Mouse (Mus musculus): ENCODE measurements around the gene Antxr2.

Gene Antxr2

GRCm38 (mm10) chr5:98030902-98031641 is at the start of gene Antxr2:
Gene Antxr2 (minus strand): TSS chr5:98031043.
- peak; percentile 75 for DNase-seq

GRCm38 (mm10) chr5:98076612-98077011 is 45.8 kb upstream of the Antxr2 start:
- peak; percentile 31 for DNase-seq

GRCm38 (mm10) chr5:98069191-98069590 is 38.3 kb upstream of the Antxr2 start:
- DNase-seq: no peak

- no peak for DNase-seq
Observed at GRCm38 (mm10) chr5:98055275-98055674, 24.4 kb upstream of the Antxr2 start.

- DNase-seq: no peak
Observed at GRCm38 (mm10) chr5:98054834-98055233, 24.0 kb upstream of the Antxr2 start.

GRCm38 (mm10) chr5:98034928-98035327 is 4.1 kb upstream of the Antxr2 start:
- no peak for DNase-seq

- no peak for DNase-seq
Observed at GRCm38 (mm10) chr5:98034207-98034606, 3.4 kb upstream of the Antxr2 start.

GRCm38 (mm10) chr5:98032803-98033420 is 2.1 kb upstream of the Antxr2 start:
- DNase-seq: no peak

- peak; percentile 62 for DNase-seq
Observed at GRCm38 (mm10) chr5:98030091-98030901, 547 bp downstream of the Antxr2 start.

GRCm38 (mm10) chr5:98027688-98028389 is 3.0 kb downstream of the Antxr2 start:
- DNase-seq: no peak

GRCm38 (mm10) chr5:98025921-98026320 is 4.9 kb downstream of the Antxr2 start:
- DNase-seq: no peak

GRCm38 (mm10) chr5:98024545-98024944 is 6.3 kb downstream of the Antxr2 start:
- DNase-seq: no peak

GRCm38 (mm10) chr5:98021518-98021917 is 9.3 kb downstream of the Antxr2 start:
- DNase-seq: no peak

- DNase-seq: no peak
Observed at GRCm38 (mm10) chr5:98020658-98021057, 10.2 kb downstream of the Antxr2 start.

- no peak for DNase-seq
Observed at GRCm38 (mm10) chr5:98019396-98019795, 11.4 kb downstream of the Antxr2 start.

- DNase-seq: no peak
Observed at GRCm38 (mm10) chr5:98018162-98018561, 12.7 kb downstream of the Antxr2 start.

GRCm38 (mm10) chr5:98016247-98017203 is 14.3 kb downstream of the Antxr2 start:
- peak; percentile 26 for DNase-seq

- no peak for DNase-seq
Observed at GRCm38 (mm10) chr5:98005751-98006150, 25.1 kb downstream of the Antxr2 start.

- no peak for DNase-seq
Observed at GRCm38 (mm10) chr5:97999261-97999824, 31.5 kb downstream of the Antxr2 start.

- no peak for DNase-seq
Observed at GRCm38 (mm10) chr5:97996500-97997176, 34.2 kb downstream of the Antxr2 start.

- DNase-seq: no peak
Observed at GRCm38 (mm10) chr5:97995881-97996280, 35.0 kb downstream of the Antxr2 start.
